Mouse (Mus musculus) olfactory bulb, adult 2 months (tissue): Measurements from ENCODE around the gene Kif24.

Experiments used
- CTCF ChIP-seq: fragments of 200-500 bp; IDR thresholded peaks from 2 replicates; pipeline ENCODE4 v1.5.1; 2012; ENCODE audit warnings: low read depth, mild to moderate bottlenecking, low read length, moderate library complexity; ENCODE audit not compliant: insufficient read depth
- POLR2A ChIP-seq: fragments of 200-500 bp; IDR thresholded peaks from 2 replicates; pipeline ENCODE4 v1.6.1; 2012; ENCODE audit warnings: mild to moderate bottlenecking, low read depth, low read length, moderate library complexity; ENCODE audit not compliant: insufficient read depth

- TF ChIP-seq CTCF, result no peak
- no peak for TF ChIP-seq POLR2A
Observed at GRCm38 (mm10) chr4:41494378-41494777, 29.7 kb upstream of the Kif24 start.
